Mouse (Mus musculus): ENCODE results near the gene Bank1. TPM values are rescaled to one million over a fixed set of nuclear protein-coding genes. Genes with fewer than 3 reads are reported as not detected.

The Bank1 gene
- total RNA-seq, 1 experiment from 2014 or later = 5.7 TPM

- no peak for ATAC-seq (replicated peaks in 1 of 2; ENCODE audit: insufficient read depth in 1 of 2, low FRiP score in 2 of 2, low TSS enrichment in 1 of 2, low read depth in 1 of 2, poor library complexity in 2 of 2, severe bottlenecking in 2 of 2)
These were observed 160.5 kb downstream of the Bank1 start for GRCm38 (mm10) chr3:136165167-136166032.

- no peak for ATAC-seq (replicated peaks in 1 of 2; ENCODE audit: insufficient read depth in 1 of 2, low FRiP score in 2 of 2, low TSS enrichment in 1 of 2, low read depth in 1 of 2, poor library complexity in 2 of 2, severe bottlenecking in 2 of 2)
These were observed 167.8 kb downstream of the Bank1 start for GRCm38 (mm10) chr3:136158059-136158458.

DNA sequence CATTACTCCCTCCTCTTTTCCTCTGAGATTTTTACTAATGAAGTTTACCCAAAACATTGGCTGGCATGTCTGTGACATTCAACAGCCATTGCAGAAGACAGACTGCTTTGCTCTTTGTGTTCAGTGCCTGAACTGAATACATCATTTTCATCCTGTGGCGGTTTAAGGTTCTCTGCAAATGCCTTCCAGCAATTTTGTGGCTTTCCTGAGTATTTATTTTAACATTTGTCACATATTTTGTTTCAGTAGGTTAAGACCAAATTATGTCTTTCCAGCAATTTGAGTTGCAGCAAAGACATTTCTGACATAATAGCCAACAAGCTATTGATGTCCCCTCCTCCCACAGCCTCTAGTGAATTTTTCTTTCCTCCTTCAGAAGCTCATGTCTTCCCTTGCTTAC is 170.3 kb downstream of the Bank1 start:
- no peak for ATAC-seq (replicated peaks in 1 of 2; ENCODE audit: insufficient read depth in 1 of 2, low FRiP score in 2 of 2, low TSS enrichment in 1 of 2, low read depth in 1 of 2, poor library complexity in 2 of 2, severe bottlenecking in 2 of 2)

DNA sequence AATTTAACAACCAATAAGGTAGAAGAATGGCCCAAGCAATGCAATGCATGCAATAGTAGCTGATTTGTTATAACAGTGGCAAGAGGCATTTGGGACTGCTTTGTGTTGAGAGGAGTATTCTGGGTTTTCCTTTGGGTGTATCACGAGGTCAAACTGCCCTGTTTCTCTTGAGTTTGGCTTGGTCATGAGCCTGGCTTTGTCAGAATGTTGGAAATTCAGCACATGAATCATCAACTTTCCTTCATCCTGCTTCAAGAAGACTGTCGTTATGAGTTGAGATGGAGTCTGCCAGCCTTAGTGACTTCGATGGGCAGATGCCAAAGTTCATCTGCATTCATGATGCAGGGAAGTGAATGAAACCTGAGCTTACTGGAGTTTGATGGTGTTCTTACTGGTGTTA is 175.0 kb downstream of the Bank1 start:
- ATAC-seq (replicated peaks in 1 of 2; ENCODE audit: insufficient read depth in 1 of 2, low FRiP score in 2 of 2, low TSS enrichment in 1 of 2, low read depth in 1 of 2, poor library complexity in 2 of 2, severe bottlenecking in 2 of 2) = no peak

DNA sequence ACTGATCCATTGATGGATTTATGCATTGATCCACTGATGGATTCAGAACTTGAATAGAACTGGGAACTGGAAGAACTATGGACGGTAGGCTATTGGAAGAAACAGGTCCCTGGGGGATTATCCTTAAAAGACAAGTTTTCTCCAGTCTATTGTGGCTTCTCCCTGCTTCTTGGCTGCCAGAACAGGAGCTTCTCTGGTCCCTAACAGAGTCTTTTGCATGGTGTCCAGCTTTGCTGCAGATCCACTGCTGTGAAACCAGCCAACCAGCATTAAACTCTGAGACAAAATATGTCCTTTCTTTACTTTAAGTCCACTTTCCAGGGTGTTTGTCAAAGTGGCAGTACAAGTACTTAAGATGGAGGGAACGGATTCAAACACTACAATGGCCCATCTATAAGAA is 178.7 kb downstream of the Bank1 start:
- no peak for ATAC-seq (replicated peaks in 1 of 2; ENCODE audit: insufficient read depth in 1 of 2, low FRiP score in 2 of 2, low TSS enrichment in 1 of 2, low read depth in 1 of 2, poor library complexity in 2 of 2, severe bottlenecking in 2 of 2)

- no peak for ATAC-seq (replicated peaks in 1 of 2; ENCODE audit: insufficient read depth in 1 of 2, low FRiP score in 2 of 2, low TSS enrichment in 1 of 2, low read depth in 1 of 2, poor library complexity in 2 of 2, severe bottlenecking in 2 of 2)
These were observed 193.9 kb downstream of the Bank1 start for GRCm38 (mm10) chr3:136132013-136132412.

GRCm38 (mm10) chr3:136115478-136116215 is 210.2 kb downstream of the Bank1 start:
- no peak for ATAC-seq (replicated peaks in 1 of 2; ENCODE audit: insufficient read depth in 1 of 2, low FRiP score in 2 of 2, low TSS enrichment in 1 of 2, low read depth in 1 of 2, poor library complexity in 2 of 2, severe bottlenecking in 2 of 2)

DNA sequence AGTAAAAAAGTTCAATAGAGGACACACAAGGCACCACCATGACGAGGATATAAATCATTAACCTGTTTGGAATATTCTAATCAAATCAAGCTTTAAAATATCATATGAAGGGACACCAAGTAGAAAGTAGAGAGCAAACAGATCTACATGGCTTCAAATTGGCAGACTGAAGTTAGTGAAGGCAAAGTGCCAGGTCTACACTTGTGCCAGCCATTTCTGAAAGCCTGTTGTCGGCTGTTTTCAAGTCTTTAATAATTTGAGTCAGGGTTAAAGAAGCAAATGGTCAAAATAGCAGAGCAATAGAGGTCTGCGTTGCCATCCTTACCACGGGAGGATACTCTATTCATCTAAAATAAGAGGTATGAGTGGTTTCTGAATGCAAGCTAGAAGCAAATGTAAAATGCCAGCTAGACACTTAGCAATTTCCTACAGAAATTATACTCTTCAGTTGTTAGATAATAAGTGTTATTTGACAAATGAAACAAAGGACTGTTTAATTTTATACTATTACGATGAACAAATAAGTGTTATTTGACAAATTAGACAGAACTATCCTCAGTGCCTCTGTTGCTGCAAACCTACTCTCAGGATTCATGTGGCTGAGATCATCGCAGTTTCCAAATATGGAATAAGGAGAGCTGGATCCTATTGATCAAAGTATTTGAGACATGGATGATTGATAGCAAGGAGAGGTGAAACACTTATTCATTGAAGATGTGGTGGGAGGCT is 216.3 kb downstream of the Bank1 start:
- no peak for ATAC-seq (replicated peaks in 1 of 2; ENCODE audit: insufficient read depth in 1 of 2, low FRiP score in 2 of 2, low TSS enrichment in 1 of 2, low read depth in 1 of 2, poor library complexity in 2 of 2, severe bottlenecking in 2 of 2)

- no peak for ATAC-seq (replicated peaks in 1 of 2; ENCODE audit: insufficient read depth in 1 of 2, low FRiP score in 2 of 2, low TSS enrichment in 1 of 2, low read depth in 1 of 2, poor library complexity in 2 of 2, severe bottlenecking in 2 of 2)
These were observed 219.4 kb downstream of the Bank1 start for GRCm38 (mm10) chr3:136106452-136106851.

DNA sequence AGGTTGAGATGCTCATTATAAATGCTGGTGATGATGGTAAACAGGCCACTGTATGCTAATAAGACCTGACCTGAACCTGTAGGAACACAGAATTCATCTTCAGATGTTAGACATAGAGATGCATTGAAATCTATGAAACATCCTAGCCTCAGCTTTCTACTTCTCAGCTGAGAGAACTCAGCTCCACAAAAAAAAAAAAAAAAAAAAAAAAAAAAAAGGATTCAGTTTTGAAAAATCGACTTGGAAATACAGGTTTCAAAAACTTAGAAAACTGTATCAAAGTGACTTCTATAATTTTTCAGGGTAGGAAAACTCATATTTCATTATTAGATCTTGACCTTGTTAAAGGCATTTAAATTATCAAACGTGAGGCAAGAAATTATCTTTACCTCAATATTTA is 222.5 kb downstream of the Bank1 start:
- ATAC-seq (replicated peaks in 1 of 2; ENCODE audit: insufficient read depth in 1 of 2, low FRiP score in 2 of 2, low TSS enrichment in 1 of 2, low read depth in 1 of 2, poor library complexity in 2 of 2, severe bottlenecking in 2 of 2) = no peak

GRCm38 (mm10) chr3:136100973-136101500 is 224.8 kb downstream of the Bank1 start:
- no peak for ATAC-seq (replicated peaks in 1 of 2; ENCODE audit: insufficient read depth in 1 of 2, low FRiP score in 2 of 2, low TSS enrichment in 1 of 2, low read depth in 1 of 2, poor library complexity in 2 of 2, severe bottlenecking in 2 of 2)

GRCm38 (mm10) chr3:136100292-136100691 is 225.6 kb downstream of the Bank1 start:
- ATAC-seq (replicated peaks in 1 of 2; ENCODE audit: insufficient read depth in 1 of 2, low FRiP score in 2 of 2, low TSS enrichment in 1 of 2, low read depth in 1 of 2, poor library complexity in 2 of 2, severe bottlenecking in 2 of 2) = 0 out of 4 replicates have a peak, but pooled peaks of 1 of the 2 experiments have one; percentile 42

GRCm38 (mm10) chr3:136086948-136087660 is 238.8 kb downstream of the Bank1 start:
- ATAC-seq (replicated peaks in 1 of 2; ENCODE audit: insufficient read depth in 1 of 2, low FRiP score in 2 of 2, low TSS enrichment in 1 of 2, low read depth in 1 of 2, poor library complexity in 2 of 2, severe bottlenecking in 2 of 2) = peak in 1 of 2 experiments; percentile 43; a peak in 1 of 4 replicates

DNA sequence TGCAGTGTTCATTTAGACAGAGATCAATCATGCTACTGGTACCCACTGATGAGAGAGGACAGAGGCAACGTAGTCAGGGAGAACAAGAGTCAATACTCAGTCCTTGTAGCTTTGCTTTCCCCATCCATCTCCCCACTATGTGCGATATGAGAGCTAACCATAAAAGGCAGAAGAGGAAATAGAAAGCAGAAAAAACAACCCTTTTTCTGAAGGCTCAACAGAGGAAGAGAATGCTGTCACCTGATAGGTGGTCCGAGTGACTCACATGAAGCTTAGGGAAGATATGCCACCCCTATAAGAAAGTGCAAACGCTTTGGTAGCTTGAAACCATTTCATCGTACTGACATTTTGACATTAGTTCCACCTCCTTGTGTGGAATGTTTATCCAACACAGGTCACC is 239.4 kb downstream of the Bank1 start:
- ATAC-seq (replicated peaks in 1 of 2; ENCODE audit: insufficient read depth in 1 of 2, low FRiP score in 2 of 2, low TSS enrichment in 1 of 2, low read depth in 1 of 2, poor library complexity in 2 of 2, severe bottlenecking in 2 of 2) = peak; percentile 50 to 58

- ATAC-seq (replicated peaks in 1 of 2; ENCODE audit: insufficient read depth in 1 of 2, low FRiP score in 2 of 2, low TSS enrichment in 1 of 2, low read depth in 1 of 2, poor library complexity in 2 of 2, severe bottlenecking in 2 of 2) = no peak
These were observed 240.8 kb downstream of the Bank1 start for GRCm38 (mm10) chr3:136085077-136085476.

DNA sequence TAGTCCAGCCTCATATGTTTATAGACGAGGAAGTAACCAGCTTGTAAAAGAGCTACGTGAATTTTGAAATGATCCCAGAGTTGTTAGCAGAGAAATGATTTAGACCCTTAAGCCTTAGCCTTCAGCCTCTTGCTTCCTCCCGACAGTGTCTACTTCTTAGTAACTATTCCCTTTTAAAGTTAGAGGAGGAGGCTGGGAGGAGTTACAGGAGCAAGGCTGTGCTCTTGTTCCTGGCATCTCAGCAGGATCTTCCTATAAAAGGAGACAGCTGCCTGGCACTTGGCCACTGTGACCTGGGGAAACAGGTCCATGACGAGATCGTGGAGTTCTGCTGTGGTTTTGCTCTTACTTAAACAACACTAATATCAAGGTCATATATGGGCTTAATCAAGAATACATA is 241.8 kb downstream of the Bank1 start:
- no peak for ATAC-seq (replicated peaks in 1 of 2; ENCODE audit: insufficient read depth in 1 of 2, low FRiP score in 2 of 2, low TSS enrichment in 1 of 2, low read depth in 1 of 2, poor library complexity in 2 of 2, severe bottlenecking in 2 of 2)

DNA sequence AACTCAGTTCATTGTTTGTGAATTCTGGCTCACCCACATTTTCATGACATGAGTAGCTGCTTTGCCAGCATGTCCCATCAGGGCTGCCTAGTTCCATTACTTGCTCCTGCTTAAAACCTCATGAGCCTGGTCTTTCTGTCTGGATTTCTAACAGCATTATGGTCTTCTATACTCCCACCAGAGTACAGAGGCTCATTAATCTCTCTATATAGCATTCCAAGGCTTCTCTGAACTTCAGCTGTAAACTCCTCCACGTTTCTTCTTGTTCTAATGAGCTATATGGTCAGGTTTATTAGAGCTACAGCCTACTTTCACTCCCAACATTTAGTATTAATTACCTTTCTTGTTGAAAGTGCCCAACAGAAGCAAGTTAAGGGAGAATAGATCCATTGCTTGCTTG is 244.6 kb downstream of the Bank1 start:
- ATAC-seq (replicated peaks in 1 of 2; ENCODE audit: insufficient read depth in 1 of 2, low FRiP score in 2 of 2, low TSS enrichment in 1 of 2, low read depth in 1 of 2, poor library complexity in 2 of 2, severe bottlenecking in 2 of 2) = no peak
